Mouse (Mus musculus): Measurements from ENCODE around the gene Csrp2.

- TF ChIP-seq CTCF (IDR thresholded peaks at IDR 0.05; ENCODE audit: control insufficient read depth, insufficient read depth, low read length) = peak; percentile 50
- TF ChIP-seq POLR2A (IDR thresholded peaks at IDR 0.05; ENCODE audit: borderline replicate concordance, control insufficient read depth, low read depth, low read length) = no peak
These were observed 54.9 kb downstream of the Csrp2 start for GRCm38 (mm10) chr10:110974463-110974862.
